Mouse (Mus musculus): ENCODE measurements around the gene Cbx1. TPM values are rescaled to one million over a fixed set of nuclear protein-coding genes. Genes with fewer than 3 reads are reported as not detected.
"Not testable (repeated sequence)": the region's sequence is repeated elsewhere in the genome, so short reads cannot be mapped to it uniquely, and the experiment has no call there.

Cbx1 gene
- polyA plus RNA-seq, 1 experiment, result 43.8 TPM

GRCm38 (mm10) chr11:96775665-96776064 is 13.3 kb upstream of the Cbx1 start:
- H3K79me2 ChIP-seq (ENCODE audit: control insufficient read depth, insufficient read depth), result peaks cover 25% of the 10 kb centered on the region
- H3K4me3 ChIP-seq (ENCODE audit: insufficient read depth, poor library complexity, severe bottlenecking), result no peak overlapping the region
- H3K79me3 ChIP-seq (ENCODE audit: low read depth), result peaks cover 18% of the 10 kb centered on the region
- no peak overlapping the region for H3ac ChIP-seq (ENCODE audit: control insufficient read depth, insufficient read length, low read depth)
- H3K36me3 ChIP-seq (ENCODE audit: control insufficient read depth, insufficient read depth), result peaks cover 31% of the 10 kb centered on the region
- no peaks in the 10 kb centered on the region for H3K27me3 ChIP-seq (ENCODE audit: control insufficient read depth, insufficient read depth, insufficient read length)
- no peak for TF ChIP-seq MAX (IDR thresholded peaks at IDR 0.05)
- no peak for TF ChIP-seq USF1 (IDR thresholded peaks at IDR 0.05; ENCODE audit: low read depth)
- TF ChIP-seq FOSL1 (IDR thresholded peaks at IDR 0.05; ENCODE audit: insufficient read depth, low read length, poor library complexity, severe bottlenecking), result no peak
- no peak for TF ChIP-seq MYOG (IDR thresholded peaks at IDR 0.05; ENCODE audit: control insufficient read depth, extremely low read depth, insufficient read length)
- no peak for TF ChIP-seq CEBPB (IDR thresholded peaks at IDR 0.05; ENCODE audit: low read depth)
- no peak for TF ChIP-seq CTCF (IDR thresholded peaks at IDR 0.05; ENCODE audit: control insufficient read depth, insufficient read depth, insufficient read length)
- TF ChIP-seq MYOD1 (IDR thresholded peaks at IDR 0.05; ENCODE audit: control insufficient read depth, insufficient read length, low read depth), result no peak

GRCm38 (mm10) chr11:96776068-96776467 is 12.9 kb upstream of the Cbx1 start:
- TF ChIP-seq MYOG (IDR thresholded peaks at IDR 0.05; ENCODE audit: control insufficient read depth, extremely low read depth, insufficient read length), result no peak
- TF ChIP-seq MAX (IDR thresholded peaks at IDR 0.05), result no peak
- no peak for TF ChIP-seq CEBPB (IDR thresholded peaks at IDR 0.05; ENCODE audit: low read depth)
- TF ChIP-seq CTCF (IDR thresholded peaks at IDR 0.05; ENCODE audit: control insufficient read depth, insufficient read depth, insufficient read length), result no peak
- TF ChIP-seq USF1 (IDR thresholded peaks at IDR 0.05; ENCODE audit: low read depth), result no peak
- no peak for TF ChIP-seq FOSL1 (IDR thresholded peaks at IDR 0.05; ENCODE audit: insufficient read depth, low read length, poor library complexity, severe bottlenecking)
- TF ChIP-seq MYOD1 (IDR thresholded peaks at IDR 0.05; ENCODE audit: control insufficient read depth, insufficient read length, low read depth), result no peak
- no peak overlapping the region for H3K4me3 ChIP-seq (ENCODE audit: insufficient read depth, poor library complexity, severe bottlenecking)
- peaks cover 18% of the 10 kb centered on the region for H3K79me3 ChIP-seq (ENCODE audit: low read depth)
- H3K36me3 ChIP-seq (ENCODE audit: control insufficient read depth, insufficient read depth), result peaks cover 27% of the 10 kb centered on the region
- H3ac ChIP-seq (ENCODE audit: control insufficient read depth, insufficient read length, low read depth), result no peak overlapping the region
- no peaks in the 10 kb centered on the region for H3K27me3 ChIP-seq (ENCODE audit: control insufficient read depth, insufficient read depth, insufficient read length)
- H3K79me2 ChIP-seq (ENCODE audit: control insufficient read depth, insufficient read depth), result peaks cover 25% of the 10 kb centered on the region

GRCm38 (mm10) chr11:96776968-96777962 is 11.7 kb upstream of the Cbx1 start, which contains the start of gene Snx11:
Gene Snx11, minus strand, starts transcription at chr11:96777559.
- H3ac ChIP-seq (ENCODE audit: control insufficient read depth, insufficient read length, low read depth), result peak within 1 kb of the TSS; percentile 93
- H3K79me3 ChIP-seq (ENCODE audit: low read depth), result peaks cover 18% of the 10 kb centered on the region
- no peaks in the 10 kb centered on the region for H3K27me3 ChIP-seq (ENCODE audit: control insufficient read depth, insufficient read depth, insufficient read length)
- H3K36me3 ChIP-seq (ENCODE audit: control insufficient read depth, insufficient read depth), result peaks cover 17% of the 10 kb centered on the region
- peaks cover 25% of the 10 kb centered on the region for H3K79me2 ChIP-seq (ENCODE audit: control insufficient read depth, insufficient read depth)
- peak within 1 kb of the TSS; percentile 75 for H3K4me3 ChIP-seq (ENCODE audit: insufficient read depth, poor library complexity, severe bottlenecking)
- no peak for TF ChIP-seq MAX (IDR thresholded peaks at IDR 0.05)
- TF ChIP-seq CTCF (IDR thresholded peaks at IDR 0.05; ENCODE audit: control insufficient read depth, insufficient read depth, insufficient read length), result peak; percentile 26

- H3K4me3 ChIP-seq (ENCODE audit: insufficient read depth, poor library complexity, severe bottlenecking), result peak overlapping the region; percentile 7
- not testable (repeated sequence) for H3K36me3 ChIP-seq (ENCODE audit: control insufficient read depth, insufficient read depth); H3K27me3 ChIP-seq (ENCODE audit: control insufficient read depth, insufficient read depth, insufficient read length); H3ac ChIP-seq (ENCODE audit: control insufficient read depth, insufficient read length, low read depth)
- H3K79me3 ChIP-seq (ENCODE audit: low read depth), result peaks cover 18% of the 10 kb centered on the region
- H3K79me2 ChIP-seq (ENCODE audit: control insufficient read depth, insufficient read depth), result peaks cover 25% of the 10 kb centered on the region
Observed at GRCm38 (mm10) chr11:96778061-96778627, 10.8 kb upstream of the Cbx1 start.

- H3K27me3 ChIP-seq (ENCODE audit: control insufficient read depth, insufficient read depth, insufficient read length), result no peaks in the 10 kb centered on the region
- H3K4me3 ChIP-seq (ENCODE audit: insufficient read depth, poor library complexity, severe bottlenecking), result no peak overlapping the region
Observed at GRCm38 (mm10) chr11:96780306-96780705, 8.6 kb upstream of the Cbx1 start.

GRCm38 (mm10) chr11:96781425-96781824 is 7.5 kb upstream of the Cbx1 start:
- Histone ChIP-seq H3K4me3 (ENCODE audit: insufficient read depth, poor library complexity, severe bottlenecking) (no peak overlapping the region), H3K36me3 (ENCODE audit: control insufficient read depth, insufficient read depth) (no peaks in the 10 kb centered on the region), H3K27me3 (ENCODE audit: control insufficient read depth, insufficient read depth, insufficient read length) (no peaks in the 10 kb centered on the region), H3ac (ENCODE audit: control insufficient read depth, insufficient read length, low read depth) (no peak overlapping the region), H3K79me2 (ENCODE audit: control insufficient read depth, insufficient read depth) (peaks cover 8% of the 10 kb centered on the region), H3K79me3 (ENCODE audit: low read depth) (peaks cover 5% of the 10 kb centered on the region)
- no peak for TF ChIP-seq CTCF (IDR thresholded peaks at IDR 0.05; ENCODE audit: control insufficient read depth, insufficient read depth, insufficient read length)

More at GRCm38 (mm10) chr11:96780306-96780705, 8.6 kb upstream of the Cbx1 start:
- Histone ChIP-seq H3K79me3 (ENCODE audit: low read depth) (peaks cover 12% of the 10 kb centered on the region), H3K36me3 (ENCODE audit: control insufficient read depth, insufficient read depth) (no peaks in the 10 kb centered on the region), H3ac (ENCODE audit: control insufficient read depth, insufficient read length, low read depth) (no peak overlapping the region), H3K79me2 (ENCODE audit: control insufficient read depth, insufficient read depth) (peaks cover 19% of the 10 kb centered on the region)
- no peak for TF ChIP-seq USF1 (IDR thresholded peaks at IDR 0.05; ENCODE audit: low read depth)
- TF ChIP-seq MAX (IDR thresholded peaks at IDR 0.05), result no peak
- TF ChIP-seq CTCF (IDR thresholded peaks at IDR 0.05; ENCODE audit: control insufficient read depth, insufficient read depth, insufficient read length), result no peak
- TF ChIP-seq FOSL1 (IDR thresholded peaks at IDR 0.05; ENCODE audit: insufficient read depth, low read length, poor library complexity, severe bottlenecking), result no peak
- no peak for TF ChIP-seq MYOG (IDR thresholded peaks at IDR 0.05; ENCODE audit: control insufficient read depth, extremely low read depth, insufficient read length)
- TF ChIP-seq CEBPB (IDR thresholded peaks at IDR 0.05; ENCODE audit: low read depth), result no peak

Measured in C2C12 (cell line).